Mouse (Mus musculus) liver, embryonic 14.5 days (tissue): ENCODE results near the gene Usp2. TPM values are rescaled to one million over a fixed set of nuclear protein-coding genes. Genes with fewer than 3 reads are reported as not detected.

Source experiments
- ATAC-seq: fragments of 200-750 bp; cut with Nextera tagmentation; 2 replicates; pipeline ENCODE4 v1.8.0; 2017; ENCODE audit warnings: moderate number of reproducible peaks, mild to moderate bottlenecking, moderate library complexity; ENCODE audit not compliant: insufficient read depth
- DNase-seq, 3 experiments: peaks; one replicate each; pipeline ENCODE4 v3.0.0-alpha.2; 2012 to 2013; ENCODE audit warnings: low read depth in 3 of 3, low spot score in 3 of 3
- H3K27ac ChIP-seq: fragments of 300-500 bp; sonication (generic); 2 replicates; pipeline ENCODE4 v1.5.1; 2014; ENCODE audit warnings: moderate library complexity, mild to moderate bottlenecking, control low read depth, inconsistent platforms
- H3K27me3 ChIP-seq: fragments of 300-500 bp; sonication (generic); 2 replicates; pipeline ENCODE4 v1.6.1; 2014; ENCODE audit warnings: mild to moderate bottlenecking, low read length, moderate library complexity; ENCODE audit not compliant: control insufficient read depth, insufficient read depth
- H3K36me3 ChIP-seq: fragments of 300-500 bp; sonication (generic); replicated peaks from 2 replicates; pipeline ENCODE4 v1.6.1; 2014; ENCODE audit warnings: low read depth; ENCODE audit not compliant: control insufficient read depth, insufficient read depth
- H3K4me1 ChIP-seq, 2 experiments: fragments of 200-500 bp in 1 of 2; fragments of 300-500 bp in 1 of 2; sonication (generic) in 1 of 2; replicated peaks; 2 replicates each; pipeline ENCODE4 v1.6.1; 2012 to 2014; ENCODE audit warnings: antibody characterized with exemption in 1 of 2, inconsistent platforms in 1 of 2, low read length in 1 of 2; ENCODE audit not compliant: control insufficient read depth in 2 of 2, insufficient read depth in 2 of 2
- H3K4me2 ChIP-seq: fragments of 300-500 bp; sonication (generic); 2 replicates; pipeline ENCODE4 v1.6.1; 2014; ENCODE audit warnings: low read depth, mild to moderate bottlenecking, control low read depth, moderate library complexity
- H3K4me3 ChIP-seq, 2 experiments: fragments of 200-500 bp in 1 of 2; fragments of 300-500 bp in 1 of 2; sonication (generic) in 1 of 2; 2 replicates each; pipeline ENCODE4 v1.5.1; 2012 to 2014; ENCODE audit warnings: low read depth in 2 of 2, low read length in 2 of 2, mild to moderate bottlenecking in 2 of 2, control low read depth in 1 of 2, inconsistent platforms in 1 of 2, moderate library complexity in 1 of 2; ENCODE audit not compliant: insufficient read depth in 1 of 2
- H3K9ac ChIP-seq: fragments of 300-500 bp; sonication (generic); replicated peaks from 2 replicates; pipeline ENCODE4 v1.6.1; 2014; ENCODE audit warnings: mild to moderate bottlenecking, control low read depth, moderate library complexity
- H3K9me3 ChIP-seq: fragments of 300-500 bp; sonication (generic); 2 replicates; pipeline ENCODE4 v1.6.1; 2016; ENCODE audit warnings: low read length, mixed read lengths; ENCODE audit not compliant: control insufficient read depth
- CTCF ChIP-seq: IDR thresholded peaks from 2 replicates; pipeline ENCODE4 v1.5.1; 2016; ENCODE audit warnings: antibody characterized with exemption, low read depth, control low read depth
- EP300 ChIP-seq: IDR thresholded peaks from 2 replicates; pipeline ENCODE4 v1.6.1; 2016; ENCODE audit warnings: antibody characterized with exemption, low read depth
- WGBS: fragments of 180-500 bp; shearing (Covaris S2); extraction: QIAGEN DNeasy Blood & Tissue Kit; methylation state at CpG from one replicate; pipeline ENCODE4 v1.1.7; 2014; ENCODE audit not compliant: insufficient replicate concordance; 5-methylcytosine and 5-hydroxymethylcytosine counted together
- polyA plus RNA-seq, 2 experiments: library from polyadenylated mRNA; depleted of rRNA in 1 of 2; stranded (reverse) in 1 of 2; unstranded in 1 of 2; fragments of >200 nt; fragmentation: Nextera tagmentation in 1 of 2; extraction: Ambion mirVana in 1 of 2; gene quantifications; 2 replicates each; pipeline versions ENCODE4 v1.2.1 to v1.2.3; 2012 to 2014

The Usp2 gene
- polyA plus RNA-seq, 2 experiments, result 0.27 to 1.6 TPM

- TF ChIP-seq CTCF, result no peak
- no peak for TF ChIP-seq EP300
- Histone ChIP-seq H3K9ac (no peak overlapping the region), H3K9me3 (no peaks in the 10 kb centered on the region), H3K4me3 (no peak overlapping the region), H3K36me3 (no peaks in the 10 kb centered on the region), H3K27me3 (peaks cover 2% of the 10 kb centered on the region; the same call in 1 of the 2 replicates), H3K27ac (no peak overlapping the region), H3K4me2 (no peak overlapping the region), H3K4me1 (peaks cover 4% of the 10 kb centered on the region in 2 experiments; a peak in 2 of 4 replicates)
- WGBS, result 44% methylated on average over 11 of the region's 11 CpGs
- no peak for ATAC-seq
- DNase-seq, result no peak
Measured at GRCm38 (mm10) chr9:44071914-44072598, 5.2 kb downstream of the Usp2 start.

GRCm38 (mm10) chr9:44072599-44072915 is 5.7 kb downstream of the Usp2 start:
- Histone ChIP-seq H3K27ac (no peak overlapping the region), H3K9me3 (no peaks in the 10 kb centered on the region), H3K4me2 (no peak overlapping the region), H3K36me3 (no peaks in the 10 kb centered on the region), H3K27me3 (peaks cover 2% of the 10 kb centered on the region; the same call in 1 of the 2 replicates), H3K4me1 (no peaks in the 10 kb centered on the region; a peak in 1 of 4 replicates), H3K4me3 (no peak overlapping the region), H3K9ac (no peak overlapping the region)
- DNase-seq (no peak), ATAC-seq (no peak)
- 45% methylated on average over 4 of the region's 4 CpGs for WGBS
- TF ChIP-seq CTCF (no peak), EP300 (no peak)

GRCm38 (mm10) chr9:44073115-44073514 is 6.3 kb downstream of the Usp2 start:
- H3K9ac ChIP-seq, result no peak overlapping the region
- WGBS, result 52% methylated on average over 5 of the region's 5 CpGs
- no peaks in the 10 kb centered on the region for H3K9me3 ChIP-seq
- TF ChIP-seq EP300 (no peak), CTCF (no peak)
- H3K27ac ChIP-seq, result no peak overlapping the region
- no peak overlapping the region for H3K4me2 ChIP-seq
- DNase-seq, result no peak
- no peaks in the 10 kb centered on the region for H3K36me3 ChIP-seq
- no peak overlapping the region for H3K4me3 ChIP-seq
- no peaks in the 10 kb centered on the region for H3K4me1 ChIP-seq
- H3K27me3 ChIP-seq, result peaks cover 2% of the 10 kb centered on the region; the same call in 1 of the 2 replicates
- ATAC-seq, result no peak

- TF ChIP-seq EP300 (no peak), CTCF (peak; percentile 59)
- Histone ChIP-seq H3K27ac (no peak overlapping the region), H3K27me3 (peaks cover 2% of the 10 kb centered on the region; the same call in 1 of the 2 replicates), H3K9ac (no peak overlapping the region), H3K36me3 (no peaks in the 10 kb centered on the region), H3K4me2 (no peak overlapping the region), H3K9me3 (no peaks in the 10 kb centered on the region), H3K4me1 (no peaks in the 10 kb centered on the region), H3K4me3 (no peak overlapping the region)
- DNase-seq (peak in 1 of 3 experiments; percentile 20), ATAC-seq (no peak)
- 36% methylated on average over 9 of the region's 9 CpGs for WGBS
Measured at GRCm38 (mm10) chr9:44074395-44075275, 7.8 kb downstream of the Usp2 start.
